Mouse (Mus musculus) brain, adult 2 months (tissue): ENCODE results near the gene Slc48a1.

Experiments used
- DNase-seq: peaks from one replicate; pipeline ENCODE4 v3.0.0; 2011; ENCODE audit warnings: low read depth, low spot score

Gene Slc48a1

DNA sequence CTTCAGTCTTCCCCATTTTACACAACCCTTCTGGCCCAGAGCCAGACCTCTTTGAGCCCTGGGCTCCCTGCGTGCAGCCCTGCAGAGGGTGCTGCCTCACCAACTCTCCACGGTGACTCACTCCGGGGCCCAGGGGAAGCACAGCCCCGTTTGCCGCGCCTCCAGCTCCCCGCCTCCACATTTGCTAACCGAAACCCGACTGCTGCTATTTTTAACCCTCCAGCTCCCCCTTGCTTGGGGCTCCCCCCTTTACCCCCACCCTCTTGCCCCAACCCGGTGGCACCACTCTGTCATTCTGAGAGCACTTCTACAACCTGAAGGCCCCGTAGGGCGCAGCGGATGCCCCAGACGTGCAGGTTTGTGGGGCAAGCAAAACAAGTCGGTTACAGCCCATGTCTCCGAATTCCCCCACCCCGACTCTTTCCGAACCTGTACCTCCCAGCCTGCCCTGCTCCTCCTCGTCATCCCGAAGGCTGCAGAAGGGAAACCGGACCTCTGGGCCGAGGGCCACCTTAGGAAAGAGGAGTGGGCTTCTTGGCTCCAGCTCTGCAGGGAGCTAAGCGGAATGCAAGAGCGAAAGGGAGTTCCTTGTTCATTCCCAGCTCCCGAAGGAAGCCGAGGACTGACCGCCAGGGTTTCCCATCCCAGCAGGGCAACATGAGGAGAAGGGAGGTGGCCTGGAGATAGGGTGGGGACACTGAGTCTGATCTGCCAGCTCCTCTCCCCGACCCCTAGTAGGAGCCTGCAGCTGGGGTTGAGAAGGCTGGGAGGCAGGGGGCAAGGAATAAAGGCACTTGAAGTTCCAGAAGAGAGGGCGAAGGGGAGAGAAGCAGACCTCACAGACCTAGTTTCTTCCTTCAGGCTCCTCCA, 47.0 kb downstream of the Slc48a1 start:
- peak; percentile 90 for DNase-seq

DNA sequence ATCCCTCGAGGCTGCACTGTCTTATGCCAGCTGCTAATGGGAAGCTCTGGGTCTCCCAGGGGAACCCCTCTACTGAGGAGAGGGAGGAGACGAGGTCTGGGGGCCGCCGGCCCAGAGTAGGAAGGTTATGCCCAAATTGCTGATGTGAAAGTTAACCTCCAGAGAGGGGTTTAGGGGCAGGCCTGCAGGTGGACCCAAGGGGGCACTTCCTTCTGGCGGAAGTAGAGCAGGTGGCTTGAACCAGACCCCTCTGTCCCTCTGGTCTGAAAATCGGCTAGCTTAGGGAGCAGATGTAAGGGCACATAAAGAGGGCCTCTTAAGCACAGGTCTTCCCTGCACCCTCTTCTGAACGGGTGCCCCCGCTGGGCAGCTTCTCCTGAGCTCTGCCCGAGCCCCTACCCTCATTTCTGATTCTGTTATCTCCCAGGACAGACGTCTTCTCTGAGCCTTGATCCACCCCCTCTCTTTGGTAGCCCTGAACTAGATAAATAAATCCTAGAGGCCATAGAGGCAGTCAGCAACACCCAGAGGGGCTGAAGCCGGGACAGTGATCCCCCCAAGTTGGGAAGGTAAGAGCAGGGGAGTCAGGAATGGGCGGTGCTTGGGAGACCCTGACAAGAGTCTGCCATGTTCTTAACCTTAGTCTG, 47.7 kb downstream of the Slc48a1 start:
- DNase-seq = no peak

GRCm38 (mm10) chr15:97826588-97827261, 48.4 kb downstream of the Slc48a1 start:
- DNase-seq = no peak

DNA sequence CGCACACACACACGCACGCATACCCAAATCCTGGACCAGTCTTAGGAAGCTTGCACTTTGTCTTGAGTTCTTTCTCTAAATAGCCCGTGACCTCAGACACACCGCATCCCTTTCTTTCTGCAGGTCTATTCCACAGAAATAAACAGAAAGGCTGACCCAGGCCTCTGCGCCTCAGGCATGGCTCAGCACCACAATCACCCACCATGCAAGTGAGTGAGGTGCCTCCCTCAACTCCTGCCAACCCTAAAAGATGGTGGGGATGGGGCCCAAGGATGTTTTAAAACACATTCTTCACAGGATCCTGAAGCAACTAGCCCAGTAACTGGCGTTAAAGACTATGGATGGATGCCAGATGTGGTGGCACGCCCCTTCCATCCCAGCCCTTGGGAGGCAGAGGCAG, 49.1 kb downstream of the Slc48a1 start:
- no peak for DNase-seq

DNA sequence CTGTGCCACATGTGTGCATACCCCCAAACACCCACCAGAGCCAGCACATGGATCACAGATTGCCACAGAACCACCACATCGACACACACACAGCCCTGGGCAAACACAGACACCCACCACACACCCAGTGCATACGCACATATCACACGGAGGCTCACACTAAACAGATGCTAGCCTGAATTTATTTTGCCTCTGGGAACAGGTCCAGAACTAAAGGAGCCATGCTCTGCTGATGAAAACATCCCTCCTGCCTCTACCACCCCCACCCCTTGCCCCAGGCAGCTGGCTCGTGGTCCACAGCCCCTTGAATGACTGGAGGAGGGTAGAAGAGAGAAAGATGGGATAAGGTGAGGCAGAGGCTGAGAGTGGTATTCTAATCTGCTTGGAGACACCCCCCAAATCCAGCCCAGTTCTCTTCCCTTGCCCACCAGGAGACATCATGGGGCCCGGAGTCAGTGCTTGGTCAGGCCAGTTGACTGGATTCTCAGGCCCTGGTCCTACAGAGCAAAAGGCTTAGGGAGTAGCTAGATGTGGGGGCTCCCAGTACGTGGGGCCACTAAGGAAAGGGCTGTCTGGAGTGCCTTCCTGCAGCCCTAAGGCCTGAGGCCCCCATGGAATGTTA, 50.0 kb downstream of the Slc48a1 start:
- peak; percentile 85 for DNase-seq

GRCm38 (mm10) chr15:97828901-97829338, 50.6 kb downstream of the Slc48a1 start:
- DNase-seq = no peak

DNA sequence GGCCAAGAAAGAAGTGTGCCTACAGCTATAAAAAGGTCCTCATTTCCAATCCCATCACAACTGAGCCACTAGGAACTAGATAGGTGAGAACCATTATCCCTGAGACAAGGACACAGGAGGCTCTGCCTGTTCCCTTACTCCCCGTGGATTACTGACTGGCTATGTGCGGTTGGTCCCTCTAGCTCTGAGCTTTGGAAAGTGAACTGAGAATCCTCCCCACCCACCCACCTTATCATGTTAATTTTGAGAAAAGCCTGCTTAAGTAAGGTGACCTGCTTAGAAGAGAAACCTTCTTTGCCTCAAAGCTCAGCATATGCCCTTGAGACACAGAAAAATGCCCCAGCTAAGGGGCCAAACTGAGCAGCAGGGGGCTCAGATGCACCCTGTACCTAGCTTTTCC, 51.1 kb downstream of the Slc48a1 start:
- no peak for DNase-seq

DNA sequence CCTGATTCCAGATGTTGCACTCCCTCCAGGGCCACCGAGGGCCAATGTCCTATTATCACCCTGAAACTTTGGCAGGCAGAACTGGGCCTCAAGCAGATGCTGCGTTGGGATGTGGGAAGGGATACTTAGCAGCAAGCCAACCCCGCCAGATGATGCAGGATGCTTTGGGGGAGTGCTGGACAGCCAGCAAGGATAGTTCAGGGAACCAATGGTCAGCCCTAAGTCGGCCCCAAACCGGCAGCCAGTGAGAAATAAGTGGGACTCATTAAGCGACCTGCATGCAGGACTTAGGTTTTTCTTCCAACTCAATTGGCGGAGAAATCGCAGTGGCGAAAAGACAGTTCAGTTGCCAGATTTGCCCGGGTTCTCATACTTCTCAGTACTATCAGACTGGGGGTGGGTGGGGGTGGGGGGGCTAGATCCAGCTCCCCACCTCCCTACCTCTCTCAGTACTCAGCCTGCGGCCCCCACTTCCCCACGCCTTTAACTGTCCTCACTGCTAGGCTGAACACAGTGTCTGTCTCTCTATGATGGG, 52.0 kb downstream of the Slc48a1 start:
- no peak for DNase-seq

- no peak for DNase-seq
These were observed 52.5 kb downstream of the Slc48a1 start for GRCm38 (mm10) chr15:97830788-97831241.

GRCm38 (mm10) chr15:97831242-97831986, 53.1 kb downstream of the Slc48a1 start:
- DNase-seq = peak; percentile 87

GRCm38 (mm10) chr15:97831987-97832640, 53.8 kb downstream of the Slc48a1 start:
- DNase-seq = no peak

- no peak for DNase-seq
These were observed 54.6 kb downstream of the Slc48a1 start for GRCm38 (mm10) chr15:97832764-97833479.

- DNase-seq = no peak
These were observed 58.0 kb downstream of the Slc48a1 start for GRCm38 (mm10) chr15:97836153-97836893.

GRCm38 (mm10) chr15:97836894-97837247, 58.6 kb downstream of the Slc48a1 start:
- DNase-seq = no peak

DNA sequence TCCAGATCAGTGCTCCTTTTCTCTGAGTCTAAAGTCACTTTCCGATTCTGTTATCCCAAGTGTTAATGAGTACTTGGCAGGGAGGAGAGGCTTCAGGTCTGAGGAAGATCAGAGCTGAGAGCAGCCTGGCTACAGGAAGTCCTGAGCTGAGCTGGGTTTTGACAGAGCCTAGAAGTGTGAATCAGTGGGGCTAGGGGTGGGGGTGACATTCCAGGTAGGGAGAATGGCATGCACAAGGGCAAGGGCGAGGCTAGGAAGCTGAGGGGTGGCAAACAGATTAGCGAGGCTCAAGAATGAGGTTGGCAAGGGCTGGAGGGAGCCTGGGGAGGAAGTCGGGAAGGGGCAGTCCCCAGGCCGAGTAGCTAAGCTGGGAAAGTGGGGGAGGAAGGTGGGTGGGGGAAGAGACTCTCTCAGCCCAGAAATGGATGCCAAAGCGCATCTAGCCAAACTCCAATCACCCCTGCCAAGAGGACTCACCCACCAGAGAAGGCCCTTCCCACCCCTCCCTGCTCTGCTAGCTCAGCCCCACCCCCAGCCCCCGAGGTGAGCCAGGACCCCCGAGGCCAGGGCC, 59.3 kb downstream of the Slc48a1 start:
- no peak for DNase-seq

DNA sequence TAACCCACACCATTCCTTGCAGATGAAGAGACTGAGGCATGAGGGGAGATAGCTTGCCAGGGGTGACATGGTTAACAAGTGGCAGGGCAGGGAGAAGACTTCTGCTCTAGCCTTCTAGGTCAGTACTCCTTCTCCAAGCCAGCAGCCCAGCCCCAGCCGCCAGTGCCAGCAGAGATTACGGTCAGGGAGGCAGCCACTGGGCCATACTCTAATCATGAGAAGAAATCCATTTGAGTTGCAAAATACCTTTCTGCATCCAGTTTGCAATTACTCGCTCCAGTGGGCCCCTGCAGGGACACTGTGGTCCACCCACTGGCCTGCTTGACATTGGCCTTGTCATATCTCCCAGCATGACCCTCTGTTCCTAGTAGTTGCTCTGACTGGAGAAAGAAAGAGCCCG, 60.1 kb downstream of the Slc48a1 start:
- no peak for DNase-seq

- DNase-seq = no peak
These were observed 60.7 kb downstream of the Slc48a1 start for GRCm38 (mm10) chr15:97839012-97839411.

- no peak for DNase-seq
These were observed 61.2 kb downstream of the Slc48a1 start for GRCm38 (mm10) chr15:97839473-97839872.

- DNase-seq = peak; percentile 13
These were observed 61.7 kb downstream of the Slc48a1 start for GRCm38 (mm10) chr15:97839991-97840455.
